Mouse (Mus musculus): Measurements from ENCODE around the gene Sltm. TPM values are rescaled to one million over a fixed set of nuclear protein-coding genes. Genes with fewer than 3 reads are reported as not detected.

The Sltm gene
- polyA plus RNA-seq, 1 experiment from 2014 or later = 70.9 TPM

GRCm38 (mm10) chr9:70602186-70602845 lies 59.8 kb downstream of the Sltm start:
- Histone ChIP-seq H3K9me3 (no peaks in the 10 kb centered on the region), H3K4me2 (replicated peaks) (no peak overlapping the region), H3K27me3 (no peaks in the 10 kb centered on the region), H3K4me3 (no peak overlapping the region), H3K4me1 (no peaks in the 10 kb centered on the region), H3K36me3 (peaks cover 21% of the 10 kb centered on the region; the same call in 1 of the 2 replicates), H3K27ac (replicated peaks) (no peak overlapping the region), H3K9ac (replicated peaks) (no peak overlapping the region)
- ATAC-seq (replicated peaks) = no peak
- 98% methylated on average over 1 of the region's 1 CpGs for WGBS

- Histone ChIP-seq H3K4me3 (no peak overlapping the region), H3K4me1 (no peaks in the 10 kb centered on the region), H3K9ac (replicated peaks) (no peak overlapping the region), H3K36me3 (peaks cover 17% of the 10 kb centered on the region), H3K27ac (replicated peaks) (no peak overlapping the region), H3K9me3 (no peaks in the 10 kb centered on the region), H3K27me3 (no peaks in the 10 kb centered on the region), H3K4me2 (replicated peaks) (no peak overlapping the region)
- no peak for ATAC-seq (replicated peaks)
- WGBS = 38% methylated on average over 3 of the region's 3 CpGs
Observed at GRCm38 (mm10) chr9:70611026-70611673, 68.6 kb downstream of the Sltm start.

GRCm38 (mm10) chr9:70629711-70630110 lies 87.2 kb downstream of the Sltm start:
- 86% methylated on average over 2 of the region's 2 CpGs for WGBS
- no peak overlapping the region for H3K9ac ChIP-seq (replicated peaks)
- no peak overlapping the region for H3K27ac ChIP-seq (replicated peaks)
- no peaks in the 10 kb centered on the region for H3K27me3 ChIP-seq
- H3K4me1 ChIP-seq = no peaks in the 10 kb centered on the region
- no peak overlapping the region for H3K4me3 ChIP-seq
- ATAC-seq (replicated peaks) = no peak
- no peak overlapping the region for H3K4me2 ChIP-seq (replicated peaks)
- no peaks in the 10 kb centered on the region for H3K9me3 ChIP-seq
- peaks cover 4% of the 10 kb centered on the region; the same call in 1 of the 2 replicates for H3K36me3 ChIP-seq

- H3K4me3 ChIP-seq = no peak overlapping the region
- H3K27me3 ChIP-seq = no peaks in the 10 kb centered on the region
- ATAC-seq (replicated peaks) = no peak
- H3K9ac ChIP-seq (replicated peaks) = no peak overlapping the region
- 29% methylated on average over 5 of the region's 5 CpGs for WGBS
- no peak overlapping the region for H3K4me2 ChIP-seq (replicated peaks)
- H3K36me3 ChIP-seq = no peaks in the 10 kb centered on the region
- no peaks in the 10 kb centered on the region for H3K9me3 ChIP-seq
- H3K27ac ChIP-seq (replicated peaks) = no peak overlapping the region
- no peaks in the 10 kb centered on the region for H3K4me1 ChIP-seq
Observed at GRCm38 (mm10) chr9:70631665-70632064, 89.1 kb downstream of the Sltm start.

GRCm38 (mm10) chr9:70636748-70637147 lies 94.2 kb downstream of the Sltm start:
- no peak overlapping the region for H3K9ac ChIP-seq (replicated peaks)
- peaks cover 3% of the 10 kb centered on the region; the same call in 1 of the 2 replicates for H3K36me3 ChIP-seq
- no peaks in the 10 kb centered on the region for H3K4me1 ChIP-seq
- no peak overlapping the region for H3K4me3 ChIP-seq
- no peaks in the 10 kb centered on the region for H3K9me3 ChIP-seq
- no peak overlapping the region for H3K27ac ChIP-seq (replicated peaks)
- H3K27me3 ChIP-seq = no peaks in the 10 kb centered on the region
- H3K4me2 ChIP-seq (replicated peaks) = no peak overlapping the region
- 88% methylated on average over 2 of the region's 2 CpGs for WGBS
- ATAC-seq (replicated peaks) = no peak

Other genes with a start within 250 kb of the Sltm start
- 72.5 and 76.0 TPM in 2 replicates for gene Ccnb2, start 121.2 kb upstream of the Sltm start, polyA plus RNA-seq (2015; fragmentation: Nextera tagmentation; extraction: Ambion mirVana)
- 37.6 TPM in 2 replicates for gene Rnf111, start 39.0 kb upstream of the Sltm start, polyA plus RNA-seq (2015; fragmentation: Nextera tagmentation; extraction: Ambion mirVana)
- gene Gm10642, start 113.5 kb downstream of the Sltm start, polyA plus RNA-seq (2015; fragmentation: Nextera tagmentation; extraction: Ambion mirVana) = 0.24 and 0.28 TPM in 2 replicates
- 16.6 and 19.4 TPM in 2 replicates for gene Mindy2, start 114.4 kb downstream of the Sltm start, polyA plus RNA-seq (2015; fragmentation: Nextera tagmentation; extraction: Ambion mirVana)
- gene Adam10, start 136.2 kb downstream of the Sltm start, polyA plus RNA-seq (2015; fragmentation: Nextera tagmentation; extraction: Ambion mirVana) = 61.3 and 63.7 TPM in 2 replicates

All from forebrain, embryonic 15.5 days (tissue).